Mouse (Mus musculus) gastrocnemius, adult 2 months (tissue): ENCODE data around the gene Gas2l1. TPM values are rescaled to one million over a fixed set of nuclear protein-coding genes. Genes with fewer than 3 reads are reported as not detected.

ENCODE experiments used
- DNase-seq: peaks from one replicate; pipeline ENCODE4 v3.0.0; 2022
- H3K27ac ChIP-seq: fragments of 200-600 bp; 2 replicates; pipeline ENCODE4 v1.8.1; 2022; ENCODE audit warnings: mild to moderate bottlenecking
- H3K4me3 ChIP-seq: fragments of 200-600 bp; 2 replicates; pipeline ENCODE4 v1.8.1; 2022; ENCODE audit warnings: mild to moderate bottlenecking, moderate library complexity
- CTCF ChIP-seq: fragments of 200-600 bp; IDR thresholded peaks from 2 replicates; pipeline ENCODE4 v1.8.1; 2022; ENCODE audit warnings: antibody characterized with exemption, mild to moderate bottlenecking, moderate library complexity
- intact Hi-C: fragments of 180-260 bp; cut with DNase I; formaldehyde crosslinking; loops from one replicate; pipeline ENCODE4 v1.15.1; 2025
- total RNA-seq, 2 experiments: library from RNA; stranded (reverse); gene quantifications; 2 replicates each; pipeline ENCODE4 v1.2.3; 2021

Gene Gas2l1
- total RNA-seq, 2 experiments from 2014 or later = 3.6 to 5.0 TPM

- H3K4me3 ChIP-seq = peak overlapping the region; percentile 82
- intact Hi-C loops = no loop called here
- TF ChIP-seq CTCF = no peak
- no peak for DNase-seq
- H3K27ac ChIP-seq = peak overlapping the region; percentile 81
Measured at GRCm38 (mm10) chr11:5062326-5062725, 2.8 kb downstream of the Gas2l1 start.

DNA sequence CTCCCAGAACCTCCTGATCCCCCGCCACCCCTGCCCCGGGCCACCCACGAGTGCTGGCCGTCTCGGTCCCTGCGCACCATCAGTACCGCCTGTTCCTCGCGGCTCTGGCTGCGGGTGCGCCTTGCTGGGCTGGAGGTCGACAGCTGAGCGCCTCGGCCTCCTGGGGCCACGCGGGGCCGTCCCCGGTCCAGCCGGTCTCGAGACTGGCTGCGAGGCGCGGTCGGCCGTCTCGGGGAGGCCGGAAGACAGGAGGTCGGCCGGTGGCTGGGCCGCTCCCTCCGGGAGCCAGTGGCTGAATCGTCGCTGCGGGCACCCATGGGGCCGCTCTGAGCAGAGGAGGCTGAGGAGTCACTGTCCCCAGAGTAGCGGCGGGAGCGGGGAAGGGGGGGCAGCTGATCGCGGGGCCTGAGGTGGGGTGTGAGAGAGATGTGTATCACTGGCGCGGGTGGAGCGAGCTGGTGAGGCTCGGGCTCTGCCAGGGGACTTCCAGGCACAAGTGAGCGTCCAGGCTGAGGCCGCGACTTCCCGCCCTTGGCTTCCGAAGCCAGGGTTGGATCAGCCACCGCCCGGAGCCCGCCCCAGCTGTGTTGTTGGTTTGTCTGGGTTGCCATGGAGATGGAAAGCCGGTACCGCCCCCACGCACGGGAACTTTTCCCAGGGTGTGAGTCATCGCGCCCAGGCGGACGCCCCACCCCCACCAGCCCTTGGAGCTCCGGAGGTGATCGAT is 3.6 kb downstream of the Gas2l1 start:
- peak overlapping the region; percentile 82 for H3K4me3 ChIP-seq

GRCm38 (mm10) chr11:5060756-5061412 is 4.2 kb downstream of the Gas2l1 start:
- H3K4me3 ChIP-seq = peak overlapping the region; percentile 82
- intact Hi-C loops = loop anchor here (2.0 kb wide), 1 partner anchor 20 kb away; no protein-coding TSS in a partner anchor
- H3K27ac ChIP-seq = peak overlapping the region; percentile 81
- TF ChIP-seq CTCF = no peak
- no peak for DNase-seq

More for the DNA sequence above, 3.6 kb downstream of the Gas2l1 start:
- intact Hi-C loops = loop anchor here (2.0 kb wide), 1 partner anchor 21 kb away; no protein-coding TSS in a partner anchor
- TF ChIP-seq CTCF = no peak
- H3K27ac ChIP-seq = peak overlapping the region; percentile 81
- DNase-seq = peak; percentile 95

DNA sequence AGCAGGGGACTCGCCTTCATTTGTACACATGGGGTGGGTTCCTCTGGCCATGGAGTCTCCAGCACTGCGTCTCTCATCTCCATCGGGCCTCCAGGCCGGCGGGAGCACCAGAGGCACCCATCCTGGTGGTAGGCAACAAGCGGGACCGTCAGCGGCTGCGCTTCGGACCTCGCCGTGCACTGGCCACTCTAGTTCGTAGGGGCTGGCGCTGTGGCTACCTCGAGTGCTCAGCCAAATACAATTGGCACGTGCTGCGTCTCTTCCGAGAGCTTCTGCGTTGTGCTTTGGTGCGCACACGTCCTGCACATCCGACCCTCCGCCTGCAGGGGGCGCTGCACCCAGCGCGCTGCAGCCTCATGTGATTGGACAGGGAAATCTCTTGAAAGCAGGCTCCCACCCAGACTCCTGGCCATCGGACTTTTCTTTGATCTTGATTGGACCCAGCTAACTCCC is 5.4 kb downstream of the Gas2l1 start:
- DNase-seq = peak; percentile 43
- TF ChIP-seq CTCF = peak; percentile 86
- intact Hi-C loops = loop anchor here (2.0 kb wide), 1 partner anchor 19 kb away; no protein-coding TSS in a partner anchor
- H3K4me3 ChIP-seq = peak overlapping the region; percentile 19; the same call in 1 of the 2 replicates
- no peak overlapping the region for H3K27ac ChIP-seq

DNA sequence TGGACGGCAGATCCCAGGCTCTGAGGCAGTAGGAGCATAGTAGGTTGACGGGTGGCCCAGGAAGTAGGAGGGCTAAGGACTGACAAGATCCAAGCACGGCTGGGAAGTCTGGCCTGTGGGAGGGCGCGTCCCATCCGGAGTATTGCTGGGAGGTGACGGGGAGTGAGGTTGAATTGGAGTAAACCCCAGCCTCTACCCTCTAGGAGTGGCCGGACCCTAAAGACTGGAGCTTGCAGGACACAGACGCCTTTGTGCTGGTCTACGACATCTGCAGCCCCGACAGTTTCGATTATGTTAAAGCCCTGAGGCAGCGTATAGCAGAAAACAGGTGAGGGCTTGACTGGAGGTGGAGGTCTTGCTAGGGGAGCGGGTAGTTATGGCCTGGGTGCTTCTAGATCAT is 5.9 kb downstream of the Gas2l1 start:
- Histone ChIP-seq H3K27ac (no peak overlapping the region), H3K4me3 (peak overlapping the region; percentile 19; the same call in 1 of the 2 replicates)
- no peak for DNase-seq
- no peak for TF ChIP-seq CTCF
- intact Hi-C loops = no loop called here

- DNase-seq = no peak
- TF ChIP-seq CTCF = no peak
- intact Hi-C loops = no loop called here
- Histone ChIP-seq H3K4me3 (no peak overlapping the region), H3K27ac (no peak overlapping the region)
Measured at GRCm38 (mm10) chr11:5058783-5059182, 6.3 kb downstream of the Gas2l1 start.

DNA sequence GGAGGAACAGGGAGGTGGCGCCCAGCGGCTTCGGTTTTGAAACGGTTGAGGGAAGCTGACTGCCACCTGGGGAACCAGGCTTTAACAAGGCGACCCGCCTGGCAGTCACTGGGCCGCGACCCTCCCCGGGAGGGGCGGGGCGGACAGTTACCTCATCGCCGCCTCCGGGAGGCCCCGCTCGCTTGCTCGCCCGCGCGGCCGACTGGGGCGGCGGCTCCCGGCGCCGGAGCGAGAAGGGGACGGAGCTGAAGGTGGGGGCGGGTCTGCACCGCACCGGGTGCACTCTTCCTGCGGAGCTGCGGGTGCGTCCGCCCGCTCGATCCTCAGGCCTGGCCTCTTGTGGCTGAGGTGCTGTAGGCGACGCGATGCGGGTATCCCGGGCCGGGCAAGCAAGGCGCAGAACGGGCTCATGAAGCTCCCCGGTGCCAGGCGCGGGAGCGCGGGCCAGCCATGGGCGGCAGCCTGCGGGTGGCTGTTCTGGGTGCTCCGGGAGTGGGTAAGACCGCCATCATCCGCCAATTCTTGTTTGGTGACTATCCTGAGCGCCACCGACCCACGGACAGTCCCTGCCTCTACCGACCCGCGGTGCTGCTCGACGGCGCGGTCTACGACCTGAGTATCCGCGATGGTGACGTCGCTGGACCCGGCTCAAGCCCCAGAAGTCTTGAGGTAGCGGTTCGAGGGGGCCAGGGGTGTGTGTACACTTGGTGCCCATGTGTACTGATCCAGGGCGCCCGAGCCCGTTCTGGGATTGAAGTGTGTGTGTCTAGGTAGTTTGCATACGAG is 7.1 kb downstream of the Gas2l1 start, which contains the start of gene Rasl10a:
Gene Rasl10a, plus strand, starts transcription at position 273 of the 786 bp plus-strand sequence.
- no peak for TF ChIP-seq CTCF
- Histone ChIP-seq H3K4me3 (peak within 1 kb of the TSS; percentile 76), H3K27ac (peak within 1 kb of the TSS; percentile 49)
- DNase-seq = peak; percentile 59
- intact Hi-C loops = no loop called here

- H3K4me3 ChIP-seq = peak overlapping the region; percentile 76
- no peak overlapping the region for H3K27ac ChIP-seq
- intact Hi-C loops = no loop called here
- no peak for DNase-seq
- no peak for TF ChIP-seq CTCF
Measured at GRCm38 (mm10) chr11:5057541-5057855, 7.6 kb downstream of the Gas2l1 start.

GRCm38 (mm10) chr11:5057064-5057463 is 8.1 kb downstream of the Gas2l1 start:
- TF ChIP-seq CTCF = no peak
- H3K27ac ChIP-seq = no peak overlapping the region
- intact Hi-C loops = no loop called here
- H3K4me3 ChIP-seq = no peak overlapping the region
- DNase-seq = no peak

GRCm38 (mm10) chr11:5055945-5056938 is 8.9 kb downstream of the Gas2l1 start:
- no peak for TF ChIP-seq CTCF
- intact Hi-C loops = no loop called here
- DNase-seq = no peak
- Histone ChIP-seq H3K27ac (no peak overlapping the region), H3K4me3 (no peak overlapping the region)

DNA sequence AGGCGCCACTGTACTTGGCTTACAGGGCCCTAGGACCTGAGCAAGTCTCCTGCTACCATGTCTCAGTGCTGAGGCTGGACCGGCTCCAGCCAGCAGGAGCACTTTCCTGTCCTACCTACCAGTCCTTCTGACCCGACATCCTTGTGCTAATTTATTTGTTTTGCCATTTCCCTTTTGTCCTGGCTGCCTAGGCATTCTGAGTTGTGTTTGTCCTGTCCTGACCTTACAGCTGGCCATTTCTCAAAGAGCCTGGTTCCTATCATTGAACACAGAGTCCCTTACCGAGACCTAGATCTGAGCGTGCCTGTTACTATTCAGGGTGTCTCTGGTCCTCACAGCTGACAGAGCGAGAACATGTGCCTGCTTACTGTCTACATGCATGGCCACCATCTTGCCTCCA is 10.3 kb downstream of the Gas2l1 start:
- Histone ChIP-seq H3K4me3 (no peak overlapping the region), H3K27ac (no peak overlapping the region)
- intact Hi-C loops = no loop called here
- DNase-seq = no peak
- TF ChIP-seq CTCF = no peak
